Mouse (Mus musculus) E14TG2a.4 (cell line): ENCODE measurements around the gene BC048562.

ENCODE experiments used
- H3K27me3 ChIP-seq: 2 replicates; pipeline ENCODE4 v1.6.1; 2014; ENCODE audit warnings: low read length, control low read depth; ENCODE audit not compliant: insufficient read depth
- H3K36me3 ChIP-seq: 2 replicates; pipeline ENCODE4 v1.6.1; 2014; ENCODE audit warnings: low read length, control low read depth; ENCODE audit not compliant: insufficient read depth
- H3K4me1 ChIP-seq: replicated peaks from 2 replicates; pipeline ENCODE4 v1.6.1; 2014; ENCODE audit warnings: low read depth, low read length, control low read depth
- H3K4me3 ChIP-seq: replicated peaks from 2 replicates; pipeline ENCODE4 v1.5.1; 2014; ENCODE audit warnings: mild to moderate bottlenecking, low read length
- H3K9me3 ChIP-seq: 2 replicates; pipeline ENCODE4 v1.6.1; 2014; ENCODE audit warnings: low read length, control low read depth
- CTCF ChIP-seq: conservative IDR thresholded peaks from 2 replicates; pipeline ENCODE4 v1.5.1; 2014; ENCODE audit warnings: low read length
- NANOG ChIP-seq: IDR thresholded peaks from 2 replicates; pipeline ENCODE4 v1.6.1; 2014; ENCODE audit warnings: borderline replicate concordance, low read length, mixed read lengths
- POU5F1 ChIP-seq: IDR thresholded peaks from 2 replicates; pipeline ENCODE4 v1.6.1; 2014; ENCODE audit warnings: low read length, borderline replicate concordance

The BC048562 gene

DNA sequence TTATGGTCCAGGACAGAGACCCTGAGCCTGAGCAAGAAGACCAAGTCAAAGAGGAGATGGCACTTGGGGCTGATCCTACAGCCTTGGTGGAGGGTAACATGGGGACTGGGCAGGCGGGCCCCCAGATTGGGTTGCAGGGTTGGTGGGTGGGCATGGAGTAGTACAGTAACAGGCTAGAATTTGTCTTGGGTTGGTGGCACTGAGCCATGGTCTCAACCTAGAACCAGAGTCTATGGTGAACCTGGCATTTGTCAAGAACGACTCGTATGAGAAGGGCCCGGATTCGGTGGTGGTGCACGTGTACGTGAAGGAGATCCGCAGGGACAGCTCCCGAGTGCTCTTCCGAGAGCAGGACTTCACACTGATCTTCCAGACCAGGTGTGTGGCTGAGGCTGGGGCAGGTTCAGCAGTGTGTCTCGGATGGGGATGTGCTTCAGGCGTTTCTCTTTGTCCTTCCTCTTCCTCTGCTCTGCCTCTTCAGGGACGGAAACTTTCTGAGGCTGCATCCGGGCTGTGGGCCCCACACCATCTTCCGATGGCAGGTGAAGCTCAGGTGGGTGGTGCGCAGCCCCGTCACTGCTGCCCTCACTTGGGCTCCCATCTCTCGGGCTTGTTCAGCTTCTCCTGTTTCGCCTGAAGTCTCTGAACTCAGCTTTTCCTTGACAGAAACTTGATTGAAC, 58.0 kb downstream of the BC048562 start:
- Histone ChIP-seq H3K9me3 (no peaks in the 10 kb centered on the region), H3K4me3 (no peak overlapping the region), H3K36me3 (peaks cover 78% of the 10 kb centered on the region), H3K27me3 (no peaks in the 10 kb centered on the region), H3K4me1 (peaks cover 42% of the 10 kb centered on the region)
- no peak for TF ChIP-seq NANOG
- TF ChIP-seq CTCF: no peak
- TF ChIP-seq POU5F1: no peak

DNA sequence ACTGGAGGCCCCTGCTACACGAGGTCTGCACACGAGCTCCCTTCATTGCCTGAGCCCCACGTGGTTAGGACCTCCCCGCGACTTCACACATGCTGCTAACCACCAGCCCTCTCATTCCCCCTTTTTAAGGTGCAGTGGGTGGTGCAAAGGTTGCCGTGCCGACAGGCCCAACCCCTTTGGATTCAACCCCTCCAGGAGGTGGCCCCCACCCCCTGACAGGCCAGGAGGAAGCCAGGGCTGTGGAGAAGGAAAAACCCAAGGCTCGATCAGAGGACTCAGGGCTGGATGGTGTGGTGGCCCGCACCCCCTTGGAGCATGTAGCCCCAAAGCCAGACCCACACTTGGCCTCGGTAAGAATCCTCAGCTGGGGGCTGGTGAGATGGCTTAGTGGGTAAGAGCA, 58.6 kb downstream of the BC048562 start:
- TF ChIP-seq NANOG: no peak
- Histone ChIP-seq H3K9me3 (no peaks in the 10 kb centered on the region), H3K36me3 (peaks cover 82% of the 10 kb centered on the region), H3K4me1 (peaks cover 36% of the 10 kb centered on the region), H3K27me3 (no peaks in the 10 kb centered on the region), H3K4me3 (no peak overlapping the region)
